Mouse (Mus musculus): Measurements from ENCODE around the gene Sgk1. TPM values are rescaled to one million over a fixed set of nuclear protein-coding genes. Genes with fewer than 3 reads are reported as not detected.

Gene Sgk1
- polyA plus RNA-seq, 1 experiment from 2014 or later = 86.9 TPM

DNA sequence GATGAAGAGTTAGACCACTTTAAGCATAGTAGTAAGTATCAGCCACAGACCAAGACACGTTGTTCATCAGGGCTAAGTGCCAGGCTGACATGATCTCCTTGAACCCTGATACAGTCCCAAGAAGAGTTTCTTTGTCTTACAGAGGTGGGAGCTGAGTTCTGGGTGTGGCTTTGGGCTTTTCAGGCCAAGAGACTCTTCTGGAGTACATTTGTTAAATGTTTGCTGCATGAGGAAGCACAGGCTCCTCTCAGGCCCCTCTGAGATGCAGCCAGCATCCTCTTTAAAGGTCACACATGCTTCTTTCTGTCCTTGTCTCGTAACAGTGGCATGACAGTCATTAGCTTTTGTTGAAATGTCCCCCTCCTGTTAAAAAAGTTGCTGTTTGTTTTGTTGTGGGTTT is 38.6 kb downstream of the Sgk1 start:
- no peak overlapping the region for H3K27ac ChIP-seq (ENCODE audit: low read length)
- no peak overlapping the region for H3K9ac ChIP-seq (replicated peaks; ENCODE audit: low read depth)
- H3K9me3 ChIP-seq (ENCODE audit: low read length) = no peaks in the 10 kb centered on the region
- 35% methylated on average over 2 of the region's 2 CpGs for WGBS
- no peak overlapping the region for H3K4me2 ChIP-seq (replicated peaks; ENCODE audit: low read depth, low read length)
- DNase-seq (ENCODE audit: low spot score) = no peak
- H3K4me3 ChIP-seq (ENCODE audit: low read depth, low read length) = no peak overlapping the region
- no peaks in the 10 kb centered on the region for H3K36me3 ChIP-seq (ENCODE audit: insufficient read depth, low read length)
- peaks cover 13% of the 10 kb centered on the region; the same call in 1 of the 2 replicates for H3K4me1 ChIP-seq (ENCODE audit: insufficient read depth, low read depth, low read length)
- no peak for TF ChIP-seq CTCF (IDR thresholded peaks at IDR 0.05)
- no peak for TF ChIP-seq EP300 (IDR thresholded peaks at IDR 0.05)
- no peaks in the 10 kb centered on the region for H3K27me3 ChIP-seq (replicated peaks; ENCODE audit: insufficient read depth, low read length)
- ATAC-seq = no peak; the same call in 1 of the 2 replicates

DNA sequence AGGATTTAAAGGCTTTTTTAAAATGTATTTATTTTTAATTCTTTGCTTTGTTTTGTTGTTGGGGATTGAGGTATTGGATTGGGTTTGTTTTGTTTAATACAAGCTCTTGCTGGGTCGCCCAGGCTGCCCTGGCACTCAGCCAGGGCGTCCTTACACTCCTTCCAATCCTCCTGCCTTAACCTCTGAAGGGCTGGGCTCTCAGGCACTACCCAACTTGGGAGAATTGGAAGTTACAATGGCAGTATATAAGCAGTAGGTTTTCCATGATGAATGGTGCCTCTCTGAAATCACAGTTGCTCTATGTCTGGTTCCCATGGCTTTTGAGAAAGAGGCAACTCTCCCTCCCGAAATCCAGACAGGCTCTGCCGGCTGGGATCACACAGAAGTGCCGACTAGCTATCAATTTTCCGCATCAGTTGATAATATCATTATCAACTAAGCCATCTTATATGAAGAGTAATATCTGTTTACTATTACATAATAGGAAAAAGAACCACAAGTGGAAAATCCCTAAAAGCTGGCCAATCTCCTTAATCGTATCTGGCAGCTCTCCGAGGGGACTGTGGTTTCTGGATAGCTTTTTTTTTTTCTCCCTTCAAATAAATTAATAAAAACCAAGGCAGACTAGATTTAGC is 40.8 kb downstream of the Sgk1 start:
- TF ChIP-seq EP300 (IDR thresholded peaks at IDR 0.05) = no peak
- no peak for TF ChIP-seq CTCF (IDR thresholded peaks at IDR 0.05)
- H3K9ac ChIP-seq (replicated peaks; ENCODE audit: low read depth) = no peak overlapping the region
- H3K36me3 ChIP-seq (ENCODE audit: insufficient read depth, low read length) = no peaks in the 10 kb centered on the region
- ATAC-seq (no peak), DNase-seq (ENCODE audit: low spot score) (no peak)
- H3K9me3 ChIP-seq (ENCODE audit: low read length) = no peaks in the 10 kb centered on the region
- peaks cover 13% of the 10 kb centered on the region; the same call in 1 of the 2 replicates for H3K4me1 ChIP-seq (ENCODE audit: insufficient read depth, low read depth, low read length)
- H3K4me2 ChIP-seq (replicated peaks; ENCODE audit: low read depth, low read length) = no peak overlapping the region
- no peak overlapping the region for H3K4me3 ChIP-seq (ENCODE audit: low read depth, low read length)
- WGBS = 48% methylated on average over 8 of the region's 8 CpGs
- no peaks in the 10 kb centered on the region for H3K27me3 ChIP-seq (replicated peaks; ENCODE audit: insufficient read depth, low read length)
- no peak overlapping the region for H3K27ac ChIP-seq (ENCODE audit: low read length)

DNA sequence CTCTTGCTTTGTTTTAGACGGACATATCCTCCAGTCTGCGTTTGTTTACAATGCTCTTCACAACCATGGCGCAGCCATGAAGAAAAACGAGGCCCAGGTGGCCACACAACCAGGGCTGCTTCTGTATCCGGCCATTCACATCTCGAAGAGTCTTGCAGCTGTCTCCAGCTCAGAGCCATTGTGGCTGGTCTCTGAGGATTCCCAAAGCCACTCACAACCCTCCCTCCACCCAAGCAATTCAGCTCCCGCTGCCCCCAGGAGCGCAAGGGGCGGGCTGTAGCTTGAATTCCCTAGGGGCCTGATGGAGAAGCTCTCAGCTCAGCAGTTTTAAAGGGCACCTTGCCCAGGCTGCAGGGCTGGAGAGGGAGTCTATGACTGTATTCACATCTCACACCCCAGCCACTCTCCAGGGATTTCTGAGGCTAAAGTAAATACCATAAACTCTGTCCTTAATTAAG is 41.5 kb downstream of the Sgk1 start:
- H3K36me3 ChIP-seq (ENCODE audit: insufficient read depth, low read length) = no peaks in the 10 kb centered on the region
- ATAC-seq (peak; percentile 40; the same call in 1 of the 2 replicates), DNase-seq (ENCODE audit: low spot score) (no peak)
- no peaks in the 10 kb centered on the region for H3K9me3 ChIP-seq (ENCODE audit: low read length)
- no peak overlapping the region for H3K4me3 ChIP-seq (ENCODE audit: low read depth, low read length)
- no peak for TF ChIP-seq EP300 (IDR thresholded peaks at IDR 0.05)
- no peak for TF ChIP-seq CTCF (IDR thresholded peaks at IDR 0.05)
- peaks cover 13% of the 10 kb centered on the region; the same call in 1 of the 2 replicates for H3K4me1 ChIP-seq (ENCODE audit: insufficient read depth, low read depth, low read length)
- no peaks in the 10 kb centered on the region for H3K27me3 ChIP-seq (replicated peaks; ENCODE audit: insufficient read depth, low read length)
- no peak overlapping the region for H3K9ac ChIP-seq (replicated peaks; ENCODE audit: low read depth)
- 14% methylated on average over 9 of the region's 9 CpGs for WGBS
- no peak overlapping the region for H3K27ac ChIP-seq (ENCODE audit: low read length)
- peak overlapping the region; percentile 30; the same call in 1 of the 2 replicates for H3K4me2 ChIP-seq (replicated peaks; ENCODE audit: low read depth, low read length)

DNA sequence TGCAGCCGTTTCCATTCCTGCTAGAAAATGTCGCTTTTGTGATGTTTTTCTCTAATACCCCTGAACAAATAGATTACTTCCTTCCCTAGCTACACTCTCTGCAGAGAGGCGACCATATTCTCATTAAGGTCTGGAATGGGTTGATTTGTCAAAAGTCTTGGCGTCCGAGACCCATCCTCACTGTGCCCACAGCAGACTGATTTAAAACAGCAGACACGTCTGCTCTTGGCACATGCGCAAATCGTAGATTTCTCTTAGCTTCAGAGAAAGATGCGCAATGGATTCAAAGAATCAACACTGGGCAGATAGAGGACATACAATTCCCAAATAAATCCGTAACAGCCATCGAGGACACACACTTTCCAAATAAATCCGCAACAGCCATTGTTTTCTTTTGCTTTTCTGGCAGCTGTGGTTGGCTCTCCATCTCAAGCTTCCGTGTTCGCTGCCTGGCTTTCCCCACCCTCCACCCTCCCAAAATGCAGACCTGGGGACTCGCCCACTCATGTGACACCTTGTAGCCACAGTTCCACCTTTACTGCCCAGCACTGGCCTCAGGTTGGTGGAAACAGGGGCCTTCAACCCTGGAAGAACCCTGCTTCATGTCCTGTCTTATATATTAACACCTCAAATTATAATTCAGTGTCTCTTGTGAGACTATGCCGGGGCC is 42.2 kb downstream of the Sgk1 start:
- no peak overlapping the region for H3K9ac ChIP-seq (replicated peaks; ENCODE audit: low read depth)
- no peaks in the 10 kb centered on the region for H3K9me3 ChIP-seq (ENCODE audit: low read length)
- H3K4me3 ChIP-seq (ENCODE audit: low read depth, low read length) = no peak overlapping the region
- H3K4me2 ChIP-seq (replicated peaks; ENCODE audit: low read depth, low read length) = no peak overlapping the region
- peaks cover 13% of the 10 kb centered on the region; the same call in 1 of the 2 replicates for H3K4me1 ChIP-seq (ENCODE audit: insufficient read depth, low read depth, low read length)
- no peak for ATAC-seq
- no peaks in the 10 kb centered on the region for H3K36me3 ChIP-seq (ENCODE audit: insufficient read depth, low read length)
- DNase-seq (ENCODE audit: low spot score) = no peak
- no peak for TF ChIP-seq EP300 (IDR thresholded peaks at IDR 0.05)
- TF ChIP-seq CTCF (IDR thresholded peaks at IDR 0.05) = no peak
- no peaks in the 10 kb centered on the region for H3K27me3 ChIP-seq (replicated peaks; ENCODE audit: insufficient read depth, low read length)
- 71% methylated on average over 16 of the region's 16 CpGs for WGBS
- no peak overlapping the region for H3K27ac ChIP-seq (ENCODE audit: low read length)

DNA sequence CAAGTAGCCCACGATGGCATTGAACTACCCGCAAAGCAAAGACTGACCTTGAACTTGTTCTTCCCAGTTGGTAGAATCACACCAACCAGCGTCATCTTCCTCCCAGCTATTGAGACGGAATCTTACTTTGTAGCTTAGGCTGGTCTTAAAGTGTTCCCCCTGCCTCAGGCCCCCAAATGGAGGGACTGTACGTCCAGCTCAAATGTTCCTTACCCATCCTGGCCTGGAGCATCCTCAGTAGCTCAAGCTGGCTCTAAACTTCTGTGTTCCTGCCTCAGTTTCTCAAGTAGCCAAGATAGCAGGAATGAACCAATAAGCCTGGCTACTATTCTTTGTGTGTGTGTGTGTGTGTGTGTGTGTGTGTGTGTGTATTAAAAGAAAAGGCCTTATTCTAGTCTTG is 45.0 kb downstream of the Sgk1 start:
- 66% methylated on average over 5 of the region's 5 CpGs for WGBS
- H3K9ac ChIP-seq (replicated peaks; ENCODE audit: low read depth) = no peak overlapping the region
- H3K36me3 ChIP-seq (ENCODE audit: insufficient read depth, low read length) = no peaks in the 10 kb centered on the region
- TF ChIP-seq CTCF (IDR thresholded peaks at IDR 0.05) = no peak
- no peak for TF ChIP-seq EP300 (IDR thresholded peaks at IDR 0.05)
- H3K4me2 ChIP-seq (replicated peaks; ENCODE audit: low read depth, low read length) = no peak overlapping the region
- no peak overlapping the region for H3K4me3 ChIP-seq (ENCODE audit: low read depth, low read length)
- ATAC-seq (no peak), DNase-seq (ENCODE audit: low spot score) (no peak)
- H3K9me3 ChIP-seq (ENCODE audit: low read length) = no peaks in the 10 kb centered on the region
- peaks cover 13% of the 10 kb centered on the region; the same call in 1 of the 2 replicates for H3K4me1 ChIP-seq (ENCODE audit: insufficient read depth, low read depth, low read length)
- no peaks in the 10 kb centered on the region for H3K27me3 ChIP-seq (replicated peaks; ENCODE audit: insufficient read depth, low read length)
- H3K27ac ChIP-seq (ENCODE audit: low read length) = no peak overlapping the region

DNA sequence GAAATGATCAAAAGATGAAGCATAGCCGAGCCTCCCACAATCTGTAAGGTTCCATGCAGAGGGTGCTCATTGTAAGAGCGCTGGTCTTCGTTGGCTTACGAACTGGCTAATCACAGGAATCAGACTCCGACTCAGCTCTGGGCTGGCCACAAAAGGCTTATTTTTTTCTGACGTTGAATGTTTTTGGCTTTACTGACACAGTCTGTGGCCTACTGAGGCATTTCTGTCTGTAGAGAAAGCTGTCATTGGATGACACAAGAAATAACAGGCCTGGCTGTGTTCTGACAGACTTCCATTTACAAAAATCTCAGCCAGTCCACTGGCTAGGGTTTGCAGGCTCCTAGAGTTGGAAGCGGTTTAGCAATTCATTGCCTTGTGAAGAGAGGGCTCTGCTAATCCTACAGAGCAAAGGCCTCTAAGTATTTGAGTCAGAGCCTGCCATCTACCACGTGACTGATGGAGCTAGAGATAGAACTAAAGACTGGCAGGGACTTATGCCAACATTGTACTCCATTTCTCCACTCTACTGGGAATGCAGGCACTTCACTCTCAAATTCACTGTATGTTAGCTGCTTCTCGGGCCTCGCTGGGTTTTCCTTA is 48.9 kb downstream of the Sgk1 start:
- peak; percentile 62 for ATAC-seq
- Histone ChIP-seq H3K9ac (replicated peaks; ENCODE audit: low read depth) (no peak overlapping the region), H3K4me2 (replicated peaks; ENCODE audit: low read depth, low read length) (no peak overlapping the region), H3K27me3 (replicated peaks; ENCODE audit: insufficient read depth, low read length) (no peaks in the 10 kb centered on the region), H3K4me1 (ENCODE audit: insufficient read depth, low read depth, low read length) (no peaks in the 10 kb centered on the region), H3K4me3 (ENCODE audit: low read depth, low read length) (no peak overlapping the region), H3K36me3 (ENCODE audit: insufficient read depth, low read length) (no peaks in the 10 kb centered on the region), H3K27ac (ENCODE audit: low read length) (no peak overlapping the region), H3K9me3 (ENCODE audit: low read length) (no peaks in the 10 kb centered on the region)
- DNase-seq (ENCODE audit: low spot score) = peak; percentile 43
- WGBS = 69% methylated on average over 10 of the region's 10 CpGs
- no peak for TF ChIP-seq CTCF (IDR thresholded peaks at IDR 0.05)
- TF ChIP-seq EP300 (IDR thresholded peaks at IDR 0.05) = no peak

Measured in lung, postnatal 0 days (tissue).